Mouse (Mus musculus) thymus, adult 2 months (tissue): ENCODE results near the gene Parvb.

Source experiments
- CTCF ChIP-seq: fragments of 200-500 bp; IDR thresholded peaks from 2 replicates; pipeline ENCODE4 v1.5.1; 2012; ENCODE audit warnings: mild to moderate bottlenecking, control low read depth, low read length, moderate library complexity, borderline replicate concordance; ENCODE audit not compliant: control insufficient read depth, poor library complexity, insufficient read depth; ENCODE audit errors: extremely low read depth
- POLR2A ChIP-seq: fragments of 200-500 bp; IDR thresholded peaks from 2 replicates; pipeline ENCODE4 v1.6.1; 2012; ENCODE audit warnings: mild to moderate bottlenecking, low read length, control low read depth, moderate library complexity; ENCODE audit not compliant: control insufficient read depth, poor library complexity, insufficient read depth; ENCODE audit errors: extremely low read depth

GRCm38 (mm10) chr15:84226918-84227317, 4.9 kb upstream of the Parvb start:
- TF ChIP-seq POLR2A = no peak
- TF ChIP-seq CTCF = no peak
